Mouse (Mus musculus) Patski (cell line): ENCODE data around the gene Rbms3. TPM values are rescaled to one million over a fixed set of nuclear protein-coding genes. Genes with fewer than 3 reads are reported as not detected.

ENCODE experiments used
- ATAC-seq: fragments of 100-300 bp; one replicate; pipeline ENCODE4 v1.8.0; 2021
- CTCF ChIA-PET: fragments of 350-600 bp; sonication (Branson Sonifier 250); formaldehyde crosslinking; loops from one replicate; lab custom pipeline; 2022; ENCODE audit warnings: inconsistent platforms; lab: Charles Lee
- POLR2A ChIA-PET: fragments of 350-600 bp; sonication (Branson Sonifier 250); formaldehyde crosslinking; loops from one replicate; lab custom pipeline; 2022; ENCODE audit warnings: antibody characterized with exemption, inconsistent platforms; lab: Charles Lee
- DNase-seq: peaks from one replicate; pipeline ENCODE4 v3.0.0-alpha.2; 2011; ENCODE audit warnings: low read depth, low spot score
- H3K27me3 ChIP-seq: fragments of 371-371 bp; one replicate; pipeline ENCODE4 v1.5.1; 2021
- CTCF ChIP-seq: fragments of 100-300 bp; IDR thresholded peaks from one replicate; pipeline ENCODE4 v1.5.1; 2021
- in situ Hi-C: fragments of 300-500 bp; cut with MboI; formaldehyde crosslinking; loops from 3 replicates; pipeline ENCODE4 v1.11.1; 2018; ENCODE audit warnings: low pct_unique_long_range_greater_than_20kb, mixed read lengths
- polyA plus RNA-seq: library from polyadenylated mRNA; unstranded; gene quantifications from one replicate; pipeline ENCODE4 v1.2.3, GENCODE M21; 2021

Rbms3 gene
- polyA plus RNA-seq, 1 experiment from 2014 or later: 8.1 TPM

GRCm38 (mm10) chr9:117378131-117378890 lies 251.4 kb downstream of the Rbms3 start:
- H3K27me3 ChIP-seq: no peaks in the 10 kb centered on the region
- in situ Hi-C loops: no loop called here
- ChIA-PET CTCF (no interaction called here), POLR2A (interaction anchor here (0.6 kb wide), 1 partner anchor 16 kb away, joined by 3 read pairs; no protein-coding TSS in a partner anchor)
- ATAC-seq (no peak), DNase-seq (no peak)
- no peak for TF ChIP-seq CTCF

DNA sequence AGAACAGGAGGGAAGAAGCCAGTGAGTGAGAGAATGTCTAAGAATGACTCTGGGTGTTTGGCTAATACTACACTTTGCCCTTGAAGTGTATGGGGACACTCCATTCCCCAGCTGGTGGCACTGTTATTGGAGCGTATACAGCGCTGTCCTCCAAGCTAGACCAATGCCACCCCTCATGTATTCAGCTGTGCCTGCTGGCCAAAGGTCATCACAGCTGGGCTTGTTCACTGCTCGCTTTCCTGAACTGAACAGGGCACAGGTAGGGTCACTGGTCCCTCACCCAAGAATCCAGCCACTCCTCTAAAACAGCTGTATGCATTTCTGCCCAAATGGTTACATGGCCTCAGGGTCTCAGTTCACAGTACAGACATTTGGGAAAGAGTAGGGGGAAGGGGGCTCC lies 253.9 kb downstream of the Rbms3 start:
- no peak for DNase-seq
- in situ Hi-C loops: no loop called here
- no peak for ATAC-seq
- H3K27me3 ChIP-seq: no peaks in the 10 kb centered on the region
- POLR2A ChIA-PET: no interaction called here
- CTCF ChIA-PET: no interaction called here
- TF ChIP-seq CTCF: no peak

GRCm38 (mm10) chr9:117373164-117373741 lies 256.5 kb downstream of the Rbms3 start:
- no peaks in the 10 kb centered on the region for H3K27me3 ChIP-seq
- ATAC-seq (peak; percentile 31), DNase-seq (no peak)
- ChIA-PET CTCF (no interaction called here), POLR2A (no interaction called here)
- TF ChIP-seq CTCF: no peak
- in situ Hi-C loops: no loop called here

- DNase-seq (no peak), ATAC-seq (no peak)
- no peaks in the 10 kb centered on the region for H3K27me3 ChIP-seq
- TF ChIP-seq CTCF: no peak
- ChIA-PET CTCF (no interaction called here), POLR2A (no interaction called here)
- in situ Hi-C loops: no loop called here
Observed at GRCm38 (mm10) chr9:117371980-117372379, 257.7 kb downstream of the Rbms3 start.

- H3K27me3 ChIP-seq: no peaks in the 10 kb centered on the region
- DNase-seq (no peak), ATAC-seq (no peak)
- CTCF ChIA-PET: no interaction called here
- TF ChIP-seq CTCF: no peak
- POLR2A ChIA-PET: no interaction called here
- in situ Hi-C loops: no loop called here
Observed at GRCm38 (mm10) chr9:117370086-117370485, 259.6 kb downstream of the Rbms3 start.

DNA sequence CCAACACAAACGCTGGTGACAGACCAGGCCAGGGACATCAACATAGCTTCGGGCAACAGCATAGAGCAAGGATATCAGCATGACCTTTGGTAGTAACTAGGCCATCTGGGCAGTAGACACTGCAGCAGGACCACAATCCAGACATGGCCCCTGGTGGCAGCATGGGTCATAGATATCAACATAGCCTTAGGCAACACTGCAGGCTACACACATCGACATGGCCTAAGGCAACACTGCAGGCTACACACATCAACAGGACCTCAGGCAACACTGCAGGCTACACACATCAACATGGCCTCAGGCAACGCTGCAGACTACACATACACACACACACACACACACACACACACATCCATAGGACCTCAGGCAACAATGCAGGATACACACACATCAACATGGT lies 261.7 kb downstream of the Rbms3 start:
- no peak for DNase-seq
- TF ChIP-seq CTCF: no peak
- no peaks in the 10 kb centered on the region for H3K27me3 ChIP-seq
- CTCF ChIA-PET: no interaction called here
- in situ Hi-C loops: no loop called here
- POLR2A ChIA-PET: interaction anchor here (0.7 kb wide), 1 partner anchor 286 kb away, joined by 3 read pairs; no protein-coding TSS in a partner anchor
- ATAC-seq: no peak

GRCm38 (mm10) chr9:117364610-117365009 lies 265.1 kb downstream of the Rbms3 start:
- POLR2A ChIA-PET: interaction anchor here (0.6 kb wide), 1 partner anchor 218 kb away, joined by 3 read pairs; no protein-coding TSS in a partner anchor
- DNase-seq (no peak), ATAC-seq (no peak)
- CTCF ChIA-PET: no interaction called here
- H3K27me3 ChIP-seq: no peaks in the 10 kb centered on the region
- TF ChIP-seq CTCF: no peak
- in situ Hi-C loops: no loop called here

DNA sequence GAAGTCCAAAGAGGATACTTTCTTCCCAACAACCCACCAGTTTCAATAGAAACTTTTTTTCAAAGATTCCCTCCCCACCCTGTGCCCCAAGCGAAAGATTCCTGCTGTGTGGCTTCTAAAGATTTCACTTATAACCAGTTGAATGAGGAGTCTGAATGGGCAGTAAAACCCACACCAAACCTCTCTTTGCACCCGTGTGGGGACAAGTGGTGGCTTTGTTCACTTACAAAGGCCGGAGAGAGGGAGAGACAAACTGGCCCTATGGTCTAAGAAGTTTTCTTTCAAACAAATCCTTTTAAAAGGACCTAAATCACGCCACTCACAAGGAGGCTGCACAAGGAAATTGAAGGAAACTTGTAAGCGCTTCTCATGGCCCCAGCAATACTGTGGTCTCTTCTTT lies 268.3 kb downstream of the Rbms3 start:
- in situ Hi-C loops: no loop called here
- POLR2A ChIA-PET: no interaction called here
- no peaks in the 10 kb centered on the region for H3K27me3 ChIP-seq
- CTCF ChIA-PET: no interaction called here
- no peak for DNase-seq
- no peak for TF ChIP-seq CTCF
- no peak for ATAC-seq

DNA sequence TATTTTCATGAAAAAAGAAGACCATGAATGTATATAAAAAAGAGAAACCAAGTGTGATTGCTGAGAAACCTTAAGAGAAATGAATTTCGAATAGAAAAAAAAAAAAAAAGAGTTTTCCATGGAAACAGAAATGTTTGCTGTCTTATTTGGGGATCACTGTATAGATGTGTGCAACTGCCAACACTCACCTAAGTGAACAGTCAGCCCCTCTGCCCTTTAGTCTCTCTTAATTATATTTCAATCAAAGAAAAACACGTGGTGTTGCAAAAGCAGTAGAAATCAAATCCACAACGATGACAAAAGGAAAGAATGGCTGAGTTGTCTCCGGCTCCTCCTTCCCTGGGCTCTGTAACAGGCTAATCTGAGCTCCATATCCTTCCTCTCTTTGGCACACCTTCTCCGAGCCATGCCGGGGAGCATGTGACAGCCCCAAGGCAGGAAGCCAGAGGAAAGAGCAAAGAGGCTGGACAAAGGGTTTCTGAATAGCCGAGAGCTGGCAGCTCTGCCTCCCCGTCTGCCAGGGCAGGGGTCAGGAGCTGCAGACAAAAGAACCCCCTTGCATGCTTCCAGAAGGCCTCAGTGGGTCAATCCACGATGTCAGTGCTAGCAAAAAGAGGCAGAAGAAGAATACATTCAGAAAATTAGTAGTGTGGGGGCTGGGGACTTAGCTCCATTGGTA lies 272.8 kb downstream of the Rbms3 start:
- ChIA-PET CTCF (no interaction called here), POLR2A (no interaction called here)
- in situ Hi-C loops: no loop called here
- no peaks in the 10 kb centered on the region for H3K27me3 ChIP-seq
- DNase-seq: no peak
- ATAC-seq: no peak
- no peak for TF ChIP-seq CTCF

DNA sequence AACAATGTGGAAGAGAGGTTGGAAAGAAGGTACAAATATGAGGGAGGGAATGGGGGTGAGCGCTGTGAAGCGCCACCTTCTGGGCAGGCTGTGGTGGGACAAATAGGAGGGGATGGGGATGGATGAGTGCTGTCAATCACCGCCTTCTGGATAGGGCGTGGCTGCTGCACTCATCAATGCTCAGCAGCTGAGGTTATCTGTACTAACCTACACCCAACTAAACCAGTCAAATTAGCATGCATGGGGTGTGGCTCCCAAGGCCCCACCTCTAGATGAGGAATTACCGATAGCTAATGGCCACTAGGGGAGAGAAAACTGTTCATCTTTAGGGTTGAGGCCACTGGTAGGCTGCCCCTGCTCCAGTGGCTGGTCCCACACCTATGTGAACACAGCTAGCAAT lies 274.2 kb downstream of the Rbms3 start:
- peak; percentile 23 for TF ChIP-seq CTCF
- H3K27me3 ChIP-seq: no peaks in the 10 kb centered on the region
- in situ Hi-C loops: no loop called here
- ATAC-seq (no peak), DNase-seq (no peak)
- ChIA-PET POLR2A (interaction anchor here (0.6 kb wide), 1 partner anchor 42 kb away, joined by 3 read pairs; no protein-coding TSS in a partner anchor), CTCF (interaction anchor here (0.9 kb wide), 1 partner anchor 18 kb away, joined by 3 read pairs; no protein-coding TSS in a partner anchor)

GRCm38 (mm10) chr9:117342336-117342735 lies 287.4 kb downstream of the Rbms3 start:
- H3K27me3 ChIP-seq: no peaks in the 10 kb centered on the region
- DNase-seq (no peak), ATAC-seq (no peak)
- no peak for TF ChIP-seq CTCF
- ChIA-PET POLR2A (no interaction called here), CTCF (interaction anchor here (1.8 kb wide), 1 partner anchor 10 kb away, joined by 3 read pairs; no protein-coding TSS in a partner anchor)
- in situ Hi-C loops: no loop called here
